Mouse (Mus musculus) bone marrow macrophage, adult 2 months (primary cell): ENCODE results near the gene Ppp3r1. TPM values are rescaled to one million over a fixed set of nuclear protein-coding genes. Genes with fewer than 3 reads are reported as not detected.

Experiments used
- H3K27ac ChIP-seq: 2 replicates; pipeline ENCODE4 v1.5.1; 2012; ENCODE audit warnings: low read depth, low read length; ENCODE audit not compliant: insufficient read depth
- H3K4me1 ChIP-seq: 2 replicates; pipeline ENCODE4 v1.6.1; 2012; ENCODE audit warnings: low read length; ENCODE audit not compliant: control insufficient read depth, insufficient read depth
- H3K4me3 ChIP-seq: 2 replicates; pipeline ENCODE4 v1.5.1; 2012; ENCODE audit warnings: mild to moderate bottlenecking, low read length, moderate library complexity; ENCODE audit not compliant: insufficient read depth
- CTCF ChIP-seq: IDR thresholded peaks from 2 replicates; pipeline ENCODE4 v1.5.1; 2012; ENCODE audit warnings: low read depth, mild to moderate bottlenecking, low read length, moderate library complexity
- POLR2A ChIP-seq: IDR thresholded peaks from 2 replicates; pipeline ENCODE4 v1.6.1; 2012; ENCODE audit warnings: mild to moderate bottlenecking, low read depth, low read length, borderline replicate concordance
- polyA plus RNA-seq: library from polyadenylated mRNA; stranded (reverse); fragments of >200 nt; gene quantifications from 2 replicates; pipeline ENCODE4 v1.2.4, GENCODE M21; 2012; ENCODE audit not compliant: missing spikeins, insufficient read depth, insufficient read length

The Ppp3r1 gene
- polyA plus RNA-seq, 1 experiment: 69.7 TPM

GRCm38 (mm10) chr11:17248715-17249114, 89.7 kb downstream of the Ppp3r1 start:
- Histone ChIP-seq H3K27ac (no peak overlapping the region), H3K4me3 (no peak overlapping the region), H3K4me1 (no peaks in the 10 kb centered on the region)
- TF ChIP-seq POLR2A: no peak
- TF ChIP-seq CTCF: no peak

Other genes with a start within 250 kb of the Ppp3r1 start
- 3.3 and 4.0 TPM in 2 replicates for gene Fbxo48, start 207.9 kb upstream of the Ppp3r1 start, polyA plus RNA-seq
- gene Cnrip1, start 107.7 kb upstream of the Ppp3r1 start, polyA plus RNA-seq: 13.6 and 14.3 TPM in 2 replicates
- gene Plek, start 106.9 kb upstream of the Ppp3r1 start, polyA plus RNA-seq: 85.9 and 86.2 TPM in 2 replicates
- gene Wdr92, start 22.8 kb downstream of the Ppp3r1 start, polyA plus RNA-seq: 9.5 and 9.6 TPM in 2 replicates
- 24.0 and 24.5 TPM in 2 replicates for gene Pno1, start 52.3 kb downstream of the Ppp3r1 start, polyA plus RNA-seq
- gene C1d, start 98.3 kb downstream of the Ppp3r1 start, polyA plus RNA-seq: 75.2 and 105 TPM in 2 replicates